Mouse (Mus musculus): Measurements from ENCODE around the gene Igdcc3.

DNA sequence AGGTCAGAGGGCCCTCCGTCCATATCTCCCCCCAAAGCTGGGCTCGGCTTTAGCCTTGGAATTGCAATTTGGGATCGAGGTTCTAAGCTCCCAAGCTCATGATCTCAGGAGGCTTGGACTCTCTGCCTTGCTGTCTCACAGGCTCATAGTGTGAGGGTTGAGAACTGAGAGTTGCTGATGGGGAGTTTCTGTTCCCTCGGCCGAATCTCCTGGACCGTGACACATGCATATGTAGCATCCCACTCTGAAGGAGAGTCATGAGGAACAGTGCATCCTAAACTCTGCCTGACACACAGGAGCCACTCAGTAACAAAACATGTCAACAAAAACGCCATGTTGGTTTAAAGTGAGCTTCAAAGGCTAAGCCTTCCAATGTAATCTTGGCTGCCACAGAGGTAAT is 7.5 kb downstream of the Igdcc3 start:
- TF ChIP-seq CTCF (IDR thresholded peaks at IDR 0.05; ENCODE audit: control insufficient read depth, insufficient read depth, low read length) = no peak
- no peak for TF ChIP-seq POLR2A (IDR thresholded peaks at IDR 0.05; ENCODE audit: borderline replicate concordance, control insufficient read depth, low read depth, low read length)
